Mouse (Mus musculus): ENCODE measurements around the gene Serinc5. TPM values are rescaled to one million over a fixed set of nuclear protein-coding genes. Genes with fewer than 3 reads are reported as not detected.

Gene Serinc5
- polyA plus RNA-seq (2017; shearing (Covaris generic)) = 32.2 TPM

GRCm38 (mm10) chr13:92610311-92611221, at the start of gene Serinc5:
Gene Serinc5, plus strand, starts transcription at chr13:92611091.

GRCm38 (mm10) chr13:92576072-92576471, 34.8 kb upstream of the Serinc5 start, which contains the start of gene Spz1:
Gene Spz1, minus strand, starts transcription at chr13:92576172.

Other genes with a start within 250 kb of the Serinc5 start
- gene Ankrd34b, start 185.2 kb upstream of the Serinc5 start, polyA plus RNA-seq (2017; shearing (Covaris generic)) = not detected
- 5.5 TPM for gene Fam151b, start 127.1 kb upstream of the Serinc5 start, polyA plus RNA-seq (2017; shearing (Covaris generic))
- 13.7 TPM for gene Zfyve16, start 80.2 kb upstream of the Serinc5 start, polyA plus RNA-seq (2017; shearing (Covaris generic))
- gene Spz1, start 34.9 kb upstream of the Serinc5 start, polyA plus RNA-seq (2017; shearing (Covaris generic)) = not detected
- not detected for gene Thbs4, start 183.7 kb downstream of the Serinc5 start, polyA plus RNA-seq (2017; shearing (Covaris generic))
- gene Mtx3, start 233.7 kb downstream of the Serinc5 start, polyA plus RNA-seq (2017; shearing (Covaris generic)) = 1.3 TPM

Data from activated CD4-positive, CD25-positive, alpha-beta regulatory T cell, adult 9 weeks (primary cell).